20 mouse cellular contexts compared by ENCODE assay signal in genomic region chr11:30743991-30744390, GRCm38 (mm10). TPM values are rescaled to one million over a fixed set of nuclear protein-coding genes. Genes with fewer than 3 reads are reported as not detected.
DNase-seq lines count a peak whose midpoint lies in the region; TF ChIP-seq lines count a peak whose summit lies in the region.
"Had no signal": no experiment of that assay in that cellular context is flagged by ENCODE, and none has a peak within 500 bp of the region (broad histone marks: within the 10 kb centered on the region; RNA-seq: fewer than 3 reads in every experiment).

No protein-coding gene starts in this region.

- TF ChIP-seq EP300 in ES-Bruce4 (IDR thresholded peaks at IDR 0.05; ENCODE audit: insufficient read depth, low read depth, low read length): no peak

- TF ChIP-seq CTCF in ES-Bruce4 (IDR thresholded peaks at IDR 0.05; ENCODE audit: low read depth, low read length): no peak
- no peak for TF ChIP-seq CTCF in cerebellum, adult 2 months (IDR thresholded peaks at IDR 0.05; ENCODE audit: borderline replicate concordance, insufficient read depth, low read depth, low read length)

- TF ChIP-seq POLR2A in ES-Bruce4 (IDR thresholded peaks at IDR 0.05; ENCODE audit: insufficient read depth, low read length): no peak
- TF ChIP-seq POLR2A in cerebellum, adult 2 months (IDR thresholded peaks at IDR 0.05; ENCODE audit: borderline replicate concordance, insufficient read depth, low read length): no peak

- H3K36me3 ChIP-seq in ES-Bruce4 (ENCODE audit: control insufficient read depth, insufficient read depth, low read length, poor library complexity, severe bottlenecking): 0 out of 2 replicates have a peak, but pooled peaks cover 2% of the 10 kb centered on the region
- H3K36me3 ChIP-seq: embryonic facial prominence, embryonic 12.5 days; hindbrain, embryonic 12.5 days; hindbrain, embryonic 15.5 days had no signal

- H3K4me3 ChIP-seq in ES-Bruce4 (ENCODE audit: low read depth, low read length): no peak overlapping the region
- no peak overlapping the region for H3K4me3 ChIP-seq in cerebellum, adult 2 months (replicated peaks; ENCODE audit: insufficient read depth, low read depth, low read length)
- H3K4me3 ChIP-seq: embryonic facial prominence, embryonic 12.5 days; erythroblast, embryonic 14.5 days; gastrocnemius, adult 2 months; hindbrain, embryonic 12.5 days; hindbrain, embryonic 15.5 days had no signal

- peak overlapping the region; percentile 26 for H3K27ac ChIP-seq in ES-Bruce4 (ENCODE audit: insufficient read depth, low read length)
- no peak overlapping the region for H3K27ac ChIP-seq in cerebellum, adult 2 months (ENCODE audit: insufficient read depth, low read length)
- H3K27ac ChIP-seq: embryonic facial prominence, embryonic 12.5 days; gastrocnemius, adult 2 months; hindbrain, embryonic 12.5 days; hindbrain, embryonic 15.5 days had no signal

- H3K4me1 ChIP-seq in ES-Bruce4 (ENCODE audit: control insufficient read depth, insufficient read depth, low read length): no peaks in the 10 kb centered on the region
- no peaks in the 10 kb centered on the region for H3K4me1 ChIP-seq in cerebellum, adult 2 months (ENCODE audit: control insufficient read depth, insufficient read depth, low read length)
- H3K4me1 ChIP-seq: embryonic facial prominence, embryonic 12.5 days; hindbrain, embryonic 12.5 days; hindbrain, embryonic 15.5 days had no signal

- peak; percentile 55 for DNase-seq in 3T3-L1 (ENCODE audit: low read depth, low spot score)
- DNase-seq in Muller cell, postnatal 12 days (ENCODE audit: inconsistent ontology term): peak; percentile 55
- peak; percentile 81 for DNase-seq in ZHBTc4 (ENCODE audit: low read depth, low spot score)
- no peak for DNase-seq in liver
- no peak for DNase-seq in cerebellum, adult 2 months
- DNase-seq in layer of hippocampus, postnatal 10 days (ENCODE audit: low spot score in 2 of 2): no peak
- DNase-seq: adrenal gland, postnatal 10 days; cerebellum, adult 11-12 months; cerebellum, adult 9-10 months; cerebellum, postnatal 14 days; forebrain, postnatal 0 days; gastrocnemius, adult 2 months; gastrocnemius, postnatal 14 days; heart, adult 11 months; kidney, adult 2 months had no signal

- H3K9me3 ChIP-seq in ES-Bruce4 (replicated peaks; ENCODE audit: control insufficient read depth, insufficient read depth, low read length, poor library complexity, severe bottlenecking): peaks cover 25% of the 10 kb centered on the region
- H3K9me3 ChIP-seq: embryonic facial prominence, embryonic 12.5 days; hindbrain, embryonic 12.5 days; hindbrain, embryonic 15.5 days had no signal

- no peaks in the 10 kb centered on the region for H3K27me3 ChIP-seq in ES-Bruce4 (ENCODE audit: control insufficient read depth, insufficient read depth, low read length, poor library complexity, severe bottlenecking)
- H3K27me3 ChIP-seq in cerebellum, adult 2 months (ENCODE audit: control insufficient read depth, insufficient read depth, low read length): no peaks in the 10 kb centered on the region
- H3K27me3 ChIP-seq: embryonic facial prominence, embryonic 12.5 days; hindbrain, embryonic 12.5 days; hindbrain, embryonic 15.5 days had no signal

- no peak overlapping the region for H3K9ac ChIP-seq in ES-Bruce4 (ENCODE audit: low read depth, poor library complexity, severe bottlenecking)
- H3K9ac ChIP-seq: embryonic facial prominence, embryonic 12.5 days; forebrain, postnatal 0 days; hindbrain, embryonic 12.5 days; hindbrain, embryonic 15.5 days had no signal

RNA-seq across cellular contexts. Expression of gene Psme4, which starts 27.5 kb away (rescaled TPM):
- 241 and 244 TPM in 2 replicates for polyA plus RNA-seq in ES-Bruce4 (2011; ENCODE audit: insufficient read depth, insufficient read length, low read depth, missing spikeins)
- 29.5 and 30.5 TPM in 2 replicates for polyA plus RNA-seq in cerebellum, adult 2 months (2012; rRNA removed)
- total RNA-seq in layer of hippocampus, postnatal 10 days (2021): 10 to 100 TPM; 51.2 to 60.7 TPM

Comparison
In these comparisons a context has a peak if more than half of its experiments do, and no peak if none do; other contexts are left out.
1. DNase-seq: peak in 3T3-L1 (single experiment), Muller cell, postnatal 12 days (single experiment) and ZHBTc4 (single experiment); none in liver (single experiment), cerebellum, adult 2 months (0 of 2) and layer of hippocampus, postnatal 10 days (0 of 2).